Mouse (Mus musculus): Measurements from ENCODE around the gene Alkbh6. TPM values are rescaled to one million over a fixed set of nuclear protein-coding genes. Genes with fewer than 3 reads are reported as not detected.

Gene Alkbh6
- polyA plus RNA-seq, 1 experiment from 2014 or later = 82.1 TPM

DNA sequence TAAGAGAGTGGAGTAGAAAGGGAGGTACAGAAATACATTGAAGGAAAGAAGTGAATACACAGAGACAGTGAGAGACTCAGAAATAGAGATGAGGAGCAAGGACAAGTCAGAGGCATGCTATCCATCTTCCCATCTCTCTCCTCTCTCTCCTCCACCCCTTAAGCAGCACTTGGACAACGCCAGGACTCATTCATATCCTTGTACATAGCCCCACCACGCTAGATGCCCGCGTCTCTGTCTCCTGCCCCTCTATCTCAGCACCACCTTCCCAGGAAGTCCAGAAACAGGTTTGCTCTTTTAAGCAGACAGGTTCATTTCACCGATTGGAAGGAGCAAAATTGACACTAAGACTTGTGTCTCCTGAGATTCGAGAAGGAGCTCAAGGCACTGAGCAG, 54.8 kb downstream of the Alkbh6 start:
- no peak overlapping the region for H3K27ac ChIP-seq (ENCODE audit: low read depth, low read length)
- no peaks in the 10 kb centered on the region for H3K36me3 ChIP-seq (ENCODE audit: control insufficient read depth, insufficient read depth, low read length)
- ATAC-seq (ENCODE audit: low FRiP score) (peak; percentile 28; the same call in 1 of the 2 replicates), DNase-seq (ENCODE audit: low spot score) (no peak)
- H3K9me3 ChIP-seq (ENCODE audit: control insufficient read depth, low read length) = no peaks in the 10 kb centered on the region
- H3K4me1 ChIP-seq (replicated peaks; ENCODE audit: control insufficient read depth, insufficient read depth, low read length) = peaks cover 8% of the 10 kb centered on the region
- WGBS = 67% methylated on average over 6 of the region's 6 CpGs
- peak overlapping the region; percentile 85 for H3K4me3 ChIP-seq (ENCODE audit: low read depth, low read length)
- H3K9ac ChIP-seq (ENCODE audit: low read depth, low read length) = peak overlapping the region; percentile 91; the same call in 1 of the 2 replicates
- no peaks in the 10 kb centered on the region for H3K27me3 ChIP-seq (ENCODE audit: control insufficient read depth, insufficient read depth, low read length)
- H3K4me2 ChIP-seq (replicated peaks; ENCODE audit: low read depth, low read length) = peak overlapping the region; percentile 86

Other genes with a start within 250 kb of the Alkbh6 start
- 8.3 and 8.6 TPM in 2 replicates for gene Zfp82, start 235.8 kb upstream of the Alkbh6 start, polyA plus RNA-seq (2014; fragmentation: Nextera tagmentation; extraction: Ambion mirVana)
- 0.89 and 1.7 TPM in 2 replicates for gene Gm26920, start 218.3 kb upstream of the Alkbh6 start, polyA plus RNA-seq (2014; fragmentation: Nextera tagmentation; extraction: Ambion mirVana)
- gene Zfp566, start 218.2 kb upstream of the Alkbh6 start, polyA plus RNA-seq (2014; fragmentation: Nextera tagmentation; extraction: Ambion mirVana) = 14.6 and 15.6 TPM in 2 replicates
- 128 and 132 TPM in 2 replicates for gene Zfp260, start 213.9 kb upstream of the Alkbh6 start, polyA plus RNA-seq (2014; fragmentation: Nextera tagmentation; extraction: Ambion mirVana)
- gene Zfp382, start 186.8 kb upstream of the Alkbh6 start, polyA plus RNA-seq (2014; fragmentation: Nextera tagmentation; extraction: Ambion mirVana) = 5.8 and 7.6 TPM in 2 replicates
- gene Zfp146, start 139.0 kb upstream of the Alkbh6 start, polyA plus RNA-seq (2014; fragmentation: Nextera tagmentation; extraction: Ambion mirVana) = 16.3 and 26.1 TPM in 2 replicates
- 4.3 and 4.5 TPM in 2 replicates for gene Cox7a1, start 124.6 kb upstream of the Alkbh6 start, polyA plus RNA-seq (2014; fragmentation: Nextera tagmentation; extraction: Ambion mirVana)
- 56.3 and 64.0 TPM in 2 replicates for gene Capns1, start 109.9 kb upstream of the Alkbh6 start, polyA plus RNA-seq (2014; fragmentation: Nextera tagmentation; extraction: Ambion mirVana)
- 171 and 176 TPM in 2 replicates for gene Polr2i, start 76.8 kb upstream of the Alkbh6 start, polyA plus RNA-seq (2014; fragmentation: Nextera tagmentation; extraction: Ambion mirVana)
- 278 and 293 TPM in 2 replicates for gene Tbcb, start 76.4 kb upstream of the Alkbh6 start, polyA plus RNA-seq (2014; fragmentation: Nextera tagmentation; extraction: Ambion mirVana)
- not detected in 2 replicates for gene Ovol3, start 73.0 kb upstream of the Alkbh6 start, polyA plus RNA-seq (2014; fragmentation: Nextera tagmentation; extraction: Ambion mirVana)
- gene Thap8, start 28.6 kb upstream of the Alkbh6 start, polyA plus RNA-seq (2014; fragmentation: Nextera tagmentation; extraction: Ambion mirVana) = 0.25 and 0.32 TPM in 2 replicates
- gene Wdr62, start 28.3 kb upstream of the Alkbh6 start, polyA plus RNA-seq (2014; fragmentation: Nextera tagmentation; extraction: Ambion mirVana) = 5.9 and 8.5 TPM in 2 replicates
- 66.7 and 78.4 TPM in 2 replicates for gene Clip3, start 17.0 kb upstream of the Alkbh6 start, polyA plus RNA-seq (2014; fragmentation: Nextera tagmentation; extraction: Ambion mirVana)
- 17.4 and 18.7 TPM in 2 replicates for gene Syne4, start 6.1 kb downstream of the Alkbh6 start, polyA plus RNA-seq (2014; fragmentation: Nextera tagmentation; extraction: Ambion mirVana)
- gene E130208F15Rik, start 13.0 kb downstream of the Alkbh6 start, polyA plus RNA-seq (2014; fragmentation: Nextera tagmentation; extraction: Ambion mirVana) = 1.4 and 3.3 TPM in 2 replicates
- gene Sdhaf1, start 15.2 kb downstream of the Alkbh6 start, polyA plus RNA-seq (2014; fragmentation: Nextera tagmentation; extraction: Ambion mirVana) = 20.9 and 23.2 TPM in 2 replicates
- gene Lrfn3, start 54.1 kb downstream of the Alkbh6 start, polyA plus RNA-seq (2014; fragmentation: Nextera tagmentation; extraction: Ambion mirVana) = 5.3 and 6.8 TPM in 2 replicates
- 19.3 and 23.1 TPM in 2 replicates for gene Tyrobp, start 105.0 kb downstream of the Alkbh6 start, polyA plus RNA-seq (2014; fragmentation: Nextera tagmentation; extraction: Ambion mirVana)
- gene Hcst, start 111.1 kb downstream of the Alkbh6 start, polyA plus RNA-seq (2014; fragmentation: Nextera tagmentation; extraction: Ambion mirVana) = 0.39 and 0.62 TPM in 2 replicates
- gene Nfkbid, start 113.0 kb downstream of the Alkbh6 start, polyA plus RNA-seq (2014; fragmentation: Nextera tagmentation; extraction: Ambion mirVana) = 1.5 and 1.8 TPM in 2 replicates
- gene Aplp1, start 136.8 kb downstream of the Alkbh6 start, polyA plus RNA-seq (2014; fragmentation: Nextera tagmentation; extraction: Ambion mirVana) = 165 and 169 TPM in 2 replicates
- 18.6 and 25.8 TPM in 2 replicates for gene Kirrel2, start 149.0 kb downstream of the Alkbh6 start, polyA plus RNA-seq (2014; fragmentation: Nextera tagmentation; extraction: Ambion mirVana)
- 3.3 and 4.5 TPM in 2 replicates for gene Nphs1, start 149.6 kb downstream of the Alkbh6 start, polyA plus RNA-seq (2014; fragmentation: Nextera tagmentation; extraction: Ambion mirVana)
- gene Prodh2, start 184.9 kb downstream of the Alkbh6 start, polyA plus RNA-seq (2014; fragmentation: Nextera tagmentation; extraction: Ambion mirVana) = not detected in 2 replicates
- gene Arhgap33, start 226.3 kb downstream of the Alkbh6 start, polyA plus RNA-seq (2014; fragmentation: Nextera tagmentation; extraction: Ambion mirVana) = 41.4 and 41.9 TPM in 2 replicates
- 3.5 and 4.0 TPM in 2 replicates for gene Hspb6, start 243.5 kb downstream of the Alkbh6 start, polyA plus RNA-seq (2014; fragmentation: Nextera tagmentation; extraction: Ambion mirVana)
- gene Proser3, start 243.6 kb downstream of the Alkbh6 start, polyA plus RNA-seq (2014; fragmentation: Nextera tagmentation; extraction: Ambion mirVana) = 11.4 and 18.4 TPM in 2 replicates